Mouse (Mus musculus) heart, postnatal 0 days (tissue): ENCODE results near the gene Rnf150. TPM values are rescaled to one million over a fixed set of nuclear protein-coding genes. Genes with fewer than 3 reads are reported as not detected.

Experiments
- ATAC-seq: fragments of 200-750 bp; cut with Nextera tagmentation; 2 replicates; pipeline ENCODE4 v1.8.0; 2017; ENCODE audit warnings: low read depth, moderate number of reproducible peaks, moderate library complexity; ENCODE audit not compliant: insufficient read depth
- DNase-seq: peaks from one replicate; pipeline ENCODE4 v3.0.0-alpha.2; 2016; ENCODE audit warnings: low spot score
- H3K27ac ChIP-seq: fragments of 300-500 bp; sonication (generic); 2 replicates; pipeline ENCODE4 v1.5.1; 2014; ENCODE audit warnings: low read depth, mild to moderate bottlenecking
- H3K27me3 ChIP-seq: fragments of 300-500 bp; sonication (generic); 2 replicates; pipeline ENCODE4 v1.6.1; 2014; ENCODE audit warnings: low read length, mixed read lengths; ENCODE audit not compliant: control insufficient read depth, insufficient read depth
- H3K36me3 ChIP-seq: fragments of 300-500 bp; sonication (generic); replicated peaks from 2 replicates; pipeline ENCODE4 v1.6.1; 2014; ENCODE audit warnings: low read length, mixed read lengths; ENCODE audit not compliant: control insufficient read depth, insufficient read depth
- H3K4me1 ChIP-seq: fragments of 300-500 bp; sonication (generic); 2 replicates; pipeline ENCODE4 v1.6.1; 2014; ENCODE audit warnings: antibody characterized with exemption; ENCODE audit not compliant: control insufficient read depth, insufficient read depth
- H3K4me2 ChIP-seq: fragments of 300-500 bp; sonication (generic); 2 replicates; pipeline ENCODE4 v1.6.1; 2014; ENCODE audit warnings: low read depth, mild to moderate bottlenecking, low read length, moderate library complexity
- H3K4me3 ChIP-seq: fragments of 300-500 bp; sonication (generic); 2 replicates; pipeline ENCODE4 v1.5.1; 2014; ENCODE audit warnings: low read depth, low read length
- H3K9ac ChIP-seq: fragments of 300-500 bp; sonication (generic); replicated peaks from 2 replicates; pipeline ENCODE4 v1.6.1; 2014; ENCODE audit warnings: low read depth, low read length, mixed read lengths
- H3K9me3 ChIP-seq: fragments of 300-500 bp; sonication (generic); replicated peaks from 2 replicates; pipeline ENCODE4 v1.6.1; 2016; ENCODE audit warnings: low read length; ENCODE audit not compliant: control insufficient read depth
- CTCF ChIP-seq: IDR thresholded peaks from 2 replicates; pipeline ENCODE4 v1.5.1; 2016; ENCODE audit warnings: antibody characterized with exemption, control low read depth, low read depth
- EP300 ChIP-seq: IDR thresholded peaks from 2 replicates; pipeline ENCODE4 v1.6.1; 2016; ENCODE audit warnings: antibody characterized with exemption, low read depth
- WGBS: fragments of 180-500 bp; shearing (Covaris S2); extraction: QIAGEN DNeasy Blood & Tissue Kit; methylation state at CpG from one replicate; pipeline ENCODE4 v1.1.7; 2014; 5-methylcytosine and 5-hydroxymethylcytosine counted together
- polyA plus RNA-seq: library from polyadenylated mRNA; unstranded; fragments of >200 nt; fragmentation: Nextera tagmentation; extraction: Ambion mirVana; gene quantifications from 2 replicates; pipeline ENCODE4 v1.2.1, GENCODE M21; 2015
- total RNA-seq: library from RNA; depleted of rRNA; stranded (reverse); fragments of >200 nt; gene quantifications from 2 replicates; pipeline ENCODE4 v1.2.3, GENCODE M21; 2014; ENCODE audit warnings: low replicate concordance

Gene Rnf150
- total and polyA plus RNA-seq, 2 experiments from 2014 or later = 0.75 to 3.5 TPM

- Histone ChIP-seq H3K9me3 (no peaks in the 10 kb centered on the region), H3K4me1 (no peaks in the 10 kb centered on the region), H3K27ac (no peak overlapping the region), H3K36me3 (no peaks in the 10 kb centered on the region), H3K9ac (no peak overlapping the region), H3K4me2 (no peak overlapping the region), H3K27me3 (no peaks in the 10 kb centered on the region), H3K4me3 (no peak overlapping the region)
- no peak for ATAC-seq
- WGBS = 86% methylated on average over 5 of the region's 5 CpGs
- no peak for DNase-seq
- TF ChIP-seq EP300 = no peak
- TF ChIP-seq CTCF = no peak
These were observed 199.1 kb downstream of the Rnf150 start for GRCm38 (mm10) chr8:83062276-83062675.

- Histone ChIP-seq H3K36me3 (no peaks in the 10 kb centered on the region), H3K4me3 (no peak overlapping the region), H3K9ac (no peak overlapping the region), H3K4me1 (no peaks in the 10 kb centered on the region), H3K4me2 (no peak overlapping the region), H3K9me3 (no peaks in the 10 kb centered on the region), H3K27ac (no peak overlapping the region), H3K27me3 (no peaks in the 10 kb centered on the region)
- TF ChIP-seq EP300 (no peak), CTCF (no peak)
- no peak for ATAC-seq
- no peak for DNase-seq
- WGBS = 88% methylated on average over 6 of the region's 6 CpGs
These were observed 200.9 kb downstream of the Rnf150 start for GRCm38 (mm10) chr8:83064096-83064495.

GRCm38 (mm10) chr8:83066076-83066475, 202.9 kb downstream of the Rnf150 start:
- TF ChIP-seq CTCF (no peak), EP300 (no peak)

GRCm38 (mm10) chr8:83066846-83067245, 203.7 kb downstream of the Rnf150 start:
- H3K4me2 ChIP-seq = no peak overlapping the region
- H3K36me3 ChIP-seq = no peaks in the 10 kb centered on the region
- no peak overlapping the region for H3K27ac ChIP-seq
- 65% methylated on average over 3 of the region's 3 CpGs for WGBS
- H3K9me3 ChIP-seq = no peaks in the 10 kb centered on the region
- no peaks in the 10 kb centered on the region for H3K4me1 ChIP-seq
- no peak for DNase-seq
- ATAC-seq = no peak
- TF ChIP-seq EP300 (no peak), CTCF (no peak)
- no peaks in the 10 kb centered on the region for H3K27me3 ChIP-seq
- H3K4me3 ChIP-seq = no peak overlapping the region
- no peak overlapping the region for H3K9ac ChIP-seq

More at GRCm38 (mm10) chr8:83066076-83066475, 202.9 kb downstream of the Rnf150 start:
- no peak overlapping the region for H3K4me3 ChIP-seq
- DNase-seq = no peak
- no peak overlapping the region for H3K4me2 ChIP-seq
- no peaks in the 10 kb centered on the region for H3K4me1 ChIP-seq
- no peaks in the 10 kb centered on the region for H3K27me3 ChIP-seq
- no peaks in the 10 kb centered on the region for H3K36me3 ChIP-seq
- 70% methylated on average over 6 of the region's 6 CpGs for WGBS
- H3K9me3 ChIP-seq = no peaks in the 10 kb centered on the region
- no peak overlapping the region for H3K9ac ChIP-seq
- H3K27ac ChIP-seq = no peak overlapping the region
- ATAC-seq = no peak

GRCm38 (mm10) chr8:83067906-83068305, 204.8 kb downstream of the Rnf150 start:
- Histone ChIP-seq H3K4me1 (no peaks in the 10 kb centered on the region), H3K27ac (no peak overlapping the region), H3K4me3 (no peak overlapping the region), H3K36me3 (no peaks in the 10 kb centered on the region), H3K4me2 (no peak overlapping the region), H3K9me3 (no peaks in the 10 kb centered on the region), H3K27me3 (no peaks in the 10 kb centered on the region), H3K9ac (no peak overlapping the region)
- ATAC-seq (no peak), DNase-seq (no peak)
- TF ChIP-seq EP300 (no peak), CTCF (no peak)
- 74% methylated on average over 7 of the region's 7 CpGs for WGBS

GRCm38 (mm10) chr8:83074248-83074647, 211.1 kb downstream of the Rnf150 start:
- Histone ChIP-seq H3K4me3 (no peak overlapping the region), H3K4me1 (no peaks in the 10 kb centered on the region), H3K36me3 (no peaks in the 10 kb centered on the region), H3K9me3 (no peaks in the 10 kb centered on the region), H3K27me3 (no peaks in the 10 kb centered on the region), H3K4me2 (no peak overlapping the region), H3K9ac (no peak overlapping the region), H3K27ac (no peak overlapping the region)
- DNase-seq (no peak), ATAC-seq (no peak)
- TF ChIP-seq CTCF (no peak), EP300 (no peak)
- 78% methylated on average over 3 of the region's 3 CpGs for WGBS
